Mouse (Mus musculus) midbrain, embryonic 11.5 days (tissue): Measurements from ENCODE around the gene Taf8. TPM values are rescaled to one million over a fixed set of nuclear protein-coding genes. Genes with fewer than 3 reads are reported as not detected.

ENCODE experiments used
- ATAC-seq: fragments of 200-750 bp; cut with Nextera tagmentation; 2 replicates; pipeline ENCODE4 v1.8.0; 2017; ENCODE audit warnings: moderate TSS enrichment, moderate library complexity; ENCODE audit not compliant: low FRiP score
- DNase-seq: peaks from one replicate; pipeline ENCODE4 v3.0.0; 2015; ENCODE audit warnings: low spot score; ENCODE audit errors: missing footprints
- H3K27ac ChIP-seq: fragments of 300-500 bp; sonication (generic); 2 replicates; pipeline ENCODE4 v1.5.1; 2014; ENCODE audit warnings: low read depth, low read length
- H3K27me3 ChIP-seq: fragments of 300-500 bp; sonication (generic); 2 replicates; pipeline ENCODE4 v1.6.1; 2014; ENCODE audit warnings: mild to moderate bottlenecking, low read length, moderate library complexity, mixed read lengths; ENCODE audit not compliant: control insufficient read depth, insufficient read depth
- H3K36me3 ChIP-seq: fragments of 300-500 bp; sonication (generic); 2 replicates; pipeline ENCODE4 v1.6.1; 2014; ENCODE audit warnings: mild to moderate bottlenecking, low read length, moderate library complexity, mixed read lengths; ENCODE audit not compliant: control insufficient read depth, insufficient read depth
- H3K4me1 ChIP-seq: fragments of 300-500 bp; sonication (generic); 2 replicates; pipeline ENCODE4 v1.6.1; 2014; ENCODE audit warnings: low read length; ENCODE audit not compliant: control insufficient read depth, insufficient read depth
- H3K4me2 ChIP-seq: fragments of 300-500 bp; sonication (generic); 2 replicates; pipeline ENCODE4 v1.6.1; 2014; ENCODE audit warnings: mild to moderate bottlenecking, moderate library complexity
- H3K4me3 ChIP-seq: fragments of 300-500 bp; sonication (generic); 2 replicates; pipeline ENCODE4 v1.5.1; 2014; ENCODE audit warnings: low read depth, low read length
- H3K9ac ChIP-seq: fragments of 300-500 bp; sonication (generic); 2 replicates; pipeline ENCODE4 v1.6.1; 2014; ENCODE audit warnings: low read length
- H3K9me3 ChIP-seq: fragments of 300-500 bp; sonication (generic); 2 replicates; pipeline ENCODE4 v1.6.1; 2016; ENCODE audit warnings: low read length; ENCODE audit not compliant: control insufficient read depth
- WGBS: fragments of 180-500 bp; shearing (Covaris S2); extraction: QIAGEN DNeasy Blood & Tissue Kit; methylation state at CpG from one replicate; pipeline ENCODE4 v1.1.7; 2014; 5-methylcytosine and 5-hydroxymethylcytosine counted together
- polyA plus RNA-seq: library from polyadenylated mRNA; unstranded; fragments of >200 nt; fragmentation: Nextera tagmentation; extraction: Ambion mirVana; gene quantifications from 2 replicates; pipeline ENCODE4 v1.2.1, GENCODE M21; 2014

Gene Taf8
- polyA plus RNA-seq, 1 experiment from 2014 or later: 25.5 TPM

DNA sequence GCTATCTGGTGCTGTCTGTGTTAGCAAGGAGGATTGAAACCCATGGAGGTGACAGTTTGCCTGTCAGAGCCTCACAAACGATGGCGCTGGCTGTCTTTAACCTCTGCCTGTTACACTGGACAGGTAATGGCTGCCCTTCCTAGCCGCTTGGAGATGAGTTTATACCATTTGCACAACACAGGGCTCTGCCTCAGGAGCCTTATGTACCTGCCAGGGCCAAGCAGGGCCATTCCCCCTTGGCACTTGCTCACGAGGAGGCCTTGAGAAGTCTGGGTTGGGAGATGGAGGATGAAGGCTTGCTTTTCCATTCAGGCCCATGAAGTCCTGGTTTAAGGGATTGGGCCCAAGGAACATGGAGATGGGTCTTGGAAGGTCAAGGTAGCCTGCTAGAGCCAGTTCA, 32.5 kb downstream of the Taf8 start:
- H3K27ac ChIP-seq: no peak overlapping the region
- H3K4me1 ChIP-seq: peaks cover 2% of the 10 kb centered on the region; the same call in 1 of the 2 replicates
- no peaks in the 10 kb centered on the region for H3K36me3 ChIP-seq
- no peak overlapping the region for H3K4me2 ChIP-seq
- H3K4me3 ChIP-seq: no peak overlapping the region
- ATAC-seq (no peak), DNase-seq (no peak)
- 85% methylated on average over 4 of the region's 4 CpGs for WGBS
- no peak overlapping the region for H3K9ac ChIP-seq
- H3K27me3 ChIP-seq: peaks cover 24% of the 10 kb centered on the region
- H3K9me3 ChIP-seq: no peaks in the 10 kb centered on the region

DNA sequence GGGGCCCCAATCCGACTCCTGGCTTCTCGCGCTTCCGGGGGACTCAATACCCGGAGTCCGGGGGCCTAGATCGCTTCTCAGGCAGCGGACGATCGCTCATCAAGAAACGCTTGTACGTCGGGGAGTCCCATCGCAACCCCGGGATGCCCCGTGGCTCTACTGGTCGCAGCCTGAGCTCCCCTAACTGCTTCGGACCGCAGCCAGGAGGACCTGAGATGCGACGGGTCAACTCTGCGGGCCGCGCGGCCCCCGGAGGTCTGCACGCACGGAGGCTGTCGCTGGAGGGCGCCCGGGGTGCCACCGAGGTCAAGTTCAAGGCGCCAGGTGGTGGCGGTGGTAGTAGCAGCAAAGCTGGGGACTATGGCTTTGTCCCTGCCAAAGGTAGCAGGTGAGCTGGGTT, 33.6 kb downstream of the Taf8 start:
- Histone ChIP-seq H3K36me3 (no peaks in the 10 kb centered on the region), H3K4me2 (peak overlapping the region; percentile 36), H3K27me3 (peaks cover 24% of the 10 kb centered on the region), H3K27ac (no peak overlapping the region), H3K4me3 (peak overlapping the region; percentile 21), H3K4me1 (peaks cover 2% of the 10 kb centered on the region; the same call in 1 of the 2 replicates), H3K9me3 (no peaks in the 10 kb centered on the region), H3K9ac (peak overlapping the region; percentile 13)
- ATAC-seq: no peak
- WGBS: 8% methylated on average over 34 of the region's 34 CpGs
- DNase-seq: no peak

DNA sequence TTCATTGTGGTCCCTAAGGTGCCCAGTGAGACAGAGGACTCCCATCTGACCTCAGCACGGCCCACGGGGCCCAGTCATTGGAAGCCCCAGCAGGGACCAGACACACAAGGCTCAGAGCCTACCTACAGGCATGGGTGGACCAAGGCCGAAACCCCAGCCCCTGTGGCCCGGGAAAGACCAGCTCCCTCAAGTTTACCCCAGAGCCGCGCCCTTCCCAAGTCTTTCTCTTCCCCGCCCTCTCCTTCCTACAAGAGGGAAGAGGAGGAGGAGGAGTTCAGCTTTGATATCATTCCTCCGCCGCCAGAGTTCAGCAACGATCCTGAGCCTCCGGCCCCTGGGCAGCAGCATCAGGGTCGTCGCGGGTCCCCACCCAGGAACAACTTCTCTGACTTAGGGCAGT, 34.0 kb downstream of the Taf8 start:
- peaks cover 2% of the 10 kb centered on the region; the same call in 1 of the 2 replicates for H3K4me1 ChIP-seq
- no peaks in the 10 kb centered on the region for H3K9me3 ChIP-seq
- WGBS: 16% methylated on average over 14 of the region's 14 CpGs
- DNase-seq (no peak), ATAC-seq (no peak)
- peaks cover 24% of the 10 kb centered on the region for H3K27me3 ChIP-seq
- H3K36me3 ChIP-seq: no peaks in the 10 kb centered on the region
- H3K4me2 ChIP-seq: peak overlapping the region; percentile 36
- no peak overlapping the region for H3K27ac ChIP-seq
- H3K9ac ChIP-seq: peak overlapping the region; percentile 13
- peak overlapping the region; percentile 21 for H3K4me3 ChIP-seq

DNA sequence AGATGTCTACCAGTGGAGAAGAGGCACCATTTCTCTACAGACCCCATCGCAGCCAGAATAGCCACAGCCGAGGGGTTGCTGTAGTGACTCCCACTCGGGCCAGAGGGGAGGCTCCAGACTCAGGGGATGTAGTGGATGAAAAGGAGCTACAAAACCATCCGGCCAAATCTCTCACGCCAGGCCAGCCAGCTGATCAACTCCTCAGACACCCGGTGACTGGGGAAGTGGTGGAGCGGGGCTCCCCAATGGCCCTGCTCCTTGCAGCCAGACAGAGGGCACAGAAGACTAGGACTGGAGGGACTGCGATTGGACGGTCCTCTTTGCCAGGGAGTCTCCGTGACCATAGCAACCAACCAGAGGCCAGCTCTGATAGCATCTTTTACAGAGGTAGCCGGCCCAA, 34.4 kb downstream of the Taf8 start:
- no peak overlapping the region for H3K4me3 ChIP-seq
- 52% methylated on average over 11 of the region's 11 CpGs for WGBS
- DNase-seq (no peak), ATAC-seq (no peak)
- H3K4me1 ChIP-seq: peaks cover 2% of the 10 kb centered on the region; the same call in 1 of the 2 replicates
- peaks cover 24% of the 10 kb centered on the region for H3K27me3 ChIP-seq
- H3K27ac ChIP-seq: no peak overlapping the region
- no peaks in the 10 kb centered on the region for H3K9me3 ChIP-seq
- H3K9ac ChIP-seq: no peak overlapping the region
- no peaks in the 10 kb centered on the region for H3K36me3 ChIP-seq
- H3K4me2 ChIP-seq: no peak overlapping the region

DNA sequence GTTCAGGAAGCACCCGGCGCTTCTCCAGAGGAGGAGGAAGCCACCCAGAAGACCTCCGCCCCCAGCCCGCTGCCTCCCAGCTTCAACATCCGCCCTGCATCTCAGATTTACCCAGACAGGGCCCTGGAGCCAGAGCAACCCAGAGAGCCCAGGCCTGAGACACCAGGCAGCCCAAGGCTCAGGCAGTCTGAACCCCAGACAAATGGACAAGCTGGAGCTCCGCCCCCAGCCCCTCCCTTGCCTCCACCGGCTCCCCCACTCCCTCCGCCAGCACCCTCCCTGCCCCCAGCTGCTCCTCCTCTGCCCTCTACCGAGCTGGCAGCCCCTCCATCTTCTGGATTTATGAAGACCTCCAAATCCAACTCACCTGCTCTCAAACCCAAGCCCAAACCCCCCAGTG, 35.8 kb downstream of the Taf8 start:
- Histone ChIP-seq H3K36me3 (no peaks in the 10 kb centered on the region), H3K9ac (no peak overlapping the region), H3K9me3 (no peaks in the 10 kb centered on the region), H3K4me2 (no peak overlapping the region), H3K27ac (no peak overlapping the region), H3K4me3 (no peak overlapping the region), H3K4me1 (peaks cover 2% of the 10 kb centered on the region; the same call in 1 of the 2 replicates), H3K27me3 (peaks cover 24% of the 10 kb centered on the region)
- 36% methylated on average over 9 of the region's 9 CpGs for WGBS
- ATAC-seq (no peak), DNase-seq (no peak)

DNA sequence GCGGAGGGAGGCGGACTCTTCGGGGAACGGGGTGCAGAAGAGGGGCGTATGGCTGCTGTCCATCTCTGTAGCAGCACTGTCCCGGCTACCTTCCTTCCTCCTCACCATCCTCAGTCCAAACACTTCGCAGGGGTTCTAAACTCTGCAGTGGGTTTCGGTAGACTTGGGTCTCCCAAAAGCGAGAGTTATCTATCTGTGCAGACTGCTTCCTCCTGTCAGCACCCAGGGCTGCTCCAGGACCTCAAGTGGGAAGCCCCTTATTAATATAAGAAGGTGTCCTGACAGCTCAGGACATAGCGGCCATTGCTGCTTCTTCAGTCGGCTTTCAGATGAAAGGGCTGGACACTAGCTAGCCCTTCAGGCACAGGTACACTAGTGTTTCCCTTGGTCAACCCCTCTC, 37.1 kb downstream of the Taf8 start:
- peaks cover 2% of the 10 kb centered on the region; the same call in 1 of the 2 replicates for H3K4me1 ChIP-seq
- ATAC-seq: no peak
- WGBS: 76% methylated on average over 11 of the region's 11 CpGs

DNA sequence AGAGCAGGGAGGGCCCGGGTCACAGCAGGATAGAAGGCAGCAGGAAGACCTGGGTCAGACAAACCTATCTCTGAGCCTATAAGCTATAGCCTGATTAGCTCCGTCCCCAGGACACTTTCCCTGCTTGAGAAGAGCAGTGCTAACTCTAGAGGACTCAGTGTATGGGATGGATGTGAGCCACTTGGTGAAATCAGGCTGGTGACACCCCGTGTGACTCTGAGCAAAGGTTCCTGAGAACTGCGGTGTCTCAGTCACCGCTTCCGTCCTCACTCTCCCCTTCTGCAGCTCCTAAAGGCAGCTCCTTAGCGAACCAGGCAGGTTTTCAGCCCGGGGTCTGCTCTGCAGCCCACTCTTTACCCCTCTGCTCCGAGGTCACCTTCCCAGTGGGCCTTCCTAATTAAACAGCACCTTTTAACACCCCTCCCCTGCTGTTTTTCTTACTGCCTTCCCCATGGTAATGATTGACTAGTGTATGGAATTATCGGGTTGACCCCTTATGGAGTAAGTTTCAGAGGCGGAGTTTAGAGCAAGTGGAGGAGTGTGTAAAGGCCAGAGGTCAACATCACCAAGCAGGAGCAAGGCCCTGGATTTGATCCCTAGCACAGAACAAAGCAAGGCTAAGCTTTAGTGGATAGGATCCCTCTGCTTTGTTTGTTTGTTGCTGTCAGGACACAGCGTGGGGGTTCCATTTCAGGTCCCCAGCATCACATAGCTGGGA, 37.7 kb downstream of the Taf8 start:
- peaks cover 2% of the 10 kb centered on the region; the same call in 1 of the 2 replicates for H3K4me1 ChIP-seq
- H3K27ac ChIP-seq: no peak overlapping the region
- DNase-seq (peak; percentile 70), ATAC-seq (no peak)
- H3K9ac ChIP-seq: no peak overlapping the region
- H3K4me3 ChIP-seq: no peak overlapping the region
- H3K4me2 ChIP-seq: no peak overlapping the region
- H3K36me3 ChIP-seq: no peaks in the 10 kb centered on the region
- H3K9me3 ChIP-seq: no peaks in the 10 kb centered on the region
- peaks cover 24% of the 10 kb centered on the region for H3K27me3 ChIP-seq
- WGBS: 33% methylated on average over 12 of the region's 12 CpGs

More for the DNA sequence above, 37.1 kb downstream of the Taf8 start:
- H3K27ac ChIP-seq: no peak overlapping the region
- no peak overlapping the region for H3K4me2 ChIP-seq
- H3K9ac ChIP-seq: no peak overlapping the region
- no peaks in the 10 kb centered on the region for H3K9me3 ChIP-seq
- H3K36me3 ChIP-seq: no peaks in the 10 kb centered on the region
- DNase-seq: no peak
- no peak overlapping the region for H3K4me3 ChIP-seq
- H3K27me3 ChIP-seq: peaks cover 24% of the 10 kb centered on the region

DNA sequence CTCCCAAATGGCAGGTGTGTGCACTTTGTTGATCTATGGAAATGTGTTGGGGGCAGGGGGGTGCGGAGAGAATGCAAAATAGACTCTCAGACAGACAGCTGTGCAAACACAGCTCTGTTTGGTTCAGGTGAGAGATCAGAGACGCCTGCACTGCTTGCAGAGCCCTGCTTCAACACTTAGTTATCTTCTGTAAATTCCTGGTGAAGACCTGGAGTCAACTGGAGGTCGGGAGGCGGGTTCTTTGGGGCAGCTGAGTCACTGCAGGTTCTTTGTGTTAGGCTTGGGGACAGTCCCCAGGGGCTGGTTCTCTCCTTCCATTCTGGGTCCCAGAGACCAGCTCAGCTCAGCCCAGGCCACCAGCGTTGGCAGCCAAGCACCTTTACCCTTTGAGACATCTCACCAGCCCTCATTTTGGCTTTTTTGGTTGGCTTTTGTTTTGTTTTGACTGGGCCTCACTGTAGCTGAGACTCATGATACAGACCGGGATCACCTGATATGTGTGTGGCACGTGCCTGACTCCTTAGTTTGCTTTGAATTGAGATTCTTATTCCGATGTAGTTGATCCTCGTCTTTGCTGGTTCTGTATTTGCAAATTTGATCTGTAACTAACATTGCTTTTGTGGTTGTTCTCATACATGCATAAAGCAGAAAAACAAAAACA, 39.2 kb downstream of the Taf8 start:
- H3K9me3 ChIP-seq: no peaks in the 10 kb centered on the region
- ATAC-seq (no peak), DNase-seq (peak; percentile 59)
- 56% methylated on average over 9 of the region's 9 CpGs for WGBS
- no peak overlapping the region for H3K27ac ChIP-seq
- no peak overlapping the region for H3K4me2 ChIP-seq
- H3K27me3 ChIP-seq: peaks cover 10% of the 10 kb centered on the region
- no peak overlapping the region for H3K4me3 ChIP-seq
- H3K9ac ChIP-seq: no peak overlapping the region
- H3K36me3 ChIP-seq: no peaks in the 10 kb centered on the region
- peaks cover 2% of the 10 kb centered on the region; the same call in 1 of the 2 replicates for H3K4me1 ChIP-seq

DNA sequence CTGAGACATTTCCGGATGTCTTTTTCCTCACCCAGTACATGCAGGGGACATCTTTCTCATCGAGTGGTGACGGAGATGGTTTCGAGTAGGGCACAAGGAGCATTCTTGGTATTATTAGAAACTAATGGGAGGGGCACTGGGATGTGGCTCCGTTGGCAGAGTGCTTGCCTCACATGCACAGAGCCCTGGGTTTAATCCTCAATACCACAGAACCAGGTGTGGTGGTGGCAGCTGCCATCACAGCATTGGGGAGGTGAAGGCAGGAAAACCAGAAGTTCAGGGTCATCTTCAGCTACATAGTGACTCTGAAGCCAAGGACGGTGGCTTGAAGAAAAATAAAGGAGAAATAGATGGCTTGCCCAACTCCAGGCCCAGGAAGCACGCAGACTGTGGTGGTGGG, 39.9 kb downstream of the Taf8 start:
- no peak overlapping the region for H3K4me2 ChIP-seq
- no peaks in the 10 kb centered on the region for H3K36me3 ChIP-seq
- H3K4me3 ChIP-seq: no peak overlapping the region
- H3K9ac ChIP-seq: no peak overlapping the region
- H3K27me3 ChIP-seq: peaks cover 3% of the 10 kb centered on the region
- H3K9me3 ChIP-seq: no peaks in the 10 kb centered on the region
- peaks cover 2% of the 10 kb centered on the region; the same call in 1 of the 2 replicates for H3K4me1 ChIP-seq
- 83% methylated on average over 7 of the region's 7 CpGs for WGBS
- no peak for ATAC-seq
- no peak overlapping the region for H3K27ac ChIP-seq
- DNase-seq: peak; percentile 14
